Mouse (Mus musculus) ovary, postnatal 10 days (tissue): Measurements from ENCODE around the gene 4430402I18Rik.
"Not testable (repeated sequence)": the region's sequence is repeated elsewhere in the genome, so short reads cannot be mapped to it uniquely, and the experiment has no call there.

ENCODE experiments used
- DNase-seq: peaks from one replicate; pipeline ENCODE4 v3.0.0; 2022; ENCODE audit warnings: low spot score

4430402I18Rik gene

DNA sequence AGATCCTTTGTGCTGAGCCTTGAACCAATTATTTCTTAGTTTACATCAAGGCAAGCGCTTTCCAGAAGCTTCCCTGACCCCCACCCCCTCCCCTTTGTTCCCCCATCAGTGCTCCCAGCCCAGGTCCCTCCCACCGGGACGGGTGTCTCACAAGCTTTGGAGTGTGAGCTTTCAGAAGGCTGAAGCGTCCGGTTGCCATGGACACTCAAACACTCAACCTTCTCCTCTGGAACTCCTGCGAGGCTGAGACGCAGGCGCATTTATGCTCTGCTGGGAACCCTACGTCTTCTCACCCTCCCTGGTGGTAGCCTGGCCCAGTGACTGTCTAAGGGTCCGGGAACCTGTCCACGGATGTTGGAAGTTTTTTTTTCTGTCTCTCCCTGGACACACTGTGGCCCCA, at the start of gene 4430402I18Rik:
TSS of gene 4430402I18Rik (minus strand) at position 149 of the 400 bp plus-strand sequence.
- no peak for DNase-seq

- no peak for DNase-seq
Measured at GRCm38 (mm10) chr19:29016786-29017185, 49.2 kb upstream of the 4430402I18Rik start.

DNA sequence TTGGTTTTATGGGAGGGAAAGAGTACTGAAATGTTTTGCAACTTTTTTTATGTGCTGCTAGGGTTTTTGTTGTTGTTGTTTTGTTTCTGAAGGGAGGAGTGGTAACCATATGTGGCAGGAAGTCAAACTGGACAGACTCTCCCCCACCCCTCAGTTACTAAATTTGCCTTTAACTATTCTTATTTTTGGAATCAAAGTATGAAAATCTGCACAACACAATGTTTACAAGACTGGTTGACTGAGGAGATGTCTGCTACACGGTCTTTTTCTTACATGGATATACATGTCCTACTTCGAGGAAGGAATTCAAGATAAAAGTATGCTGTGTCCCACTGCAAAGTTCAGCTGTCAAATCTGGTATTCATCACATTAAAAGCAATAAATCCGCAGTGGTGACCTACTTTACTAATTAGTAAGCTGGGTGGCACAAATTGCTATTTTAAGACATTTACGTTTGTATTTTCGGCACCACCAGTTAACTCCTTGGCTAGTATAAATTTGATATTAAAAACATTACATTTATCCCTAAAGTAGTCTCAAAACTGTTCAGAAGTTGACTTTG, 48.7 kb upstream of the 4430402I18Rik start:
- no peak for DNase-seq

DNA sequence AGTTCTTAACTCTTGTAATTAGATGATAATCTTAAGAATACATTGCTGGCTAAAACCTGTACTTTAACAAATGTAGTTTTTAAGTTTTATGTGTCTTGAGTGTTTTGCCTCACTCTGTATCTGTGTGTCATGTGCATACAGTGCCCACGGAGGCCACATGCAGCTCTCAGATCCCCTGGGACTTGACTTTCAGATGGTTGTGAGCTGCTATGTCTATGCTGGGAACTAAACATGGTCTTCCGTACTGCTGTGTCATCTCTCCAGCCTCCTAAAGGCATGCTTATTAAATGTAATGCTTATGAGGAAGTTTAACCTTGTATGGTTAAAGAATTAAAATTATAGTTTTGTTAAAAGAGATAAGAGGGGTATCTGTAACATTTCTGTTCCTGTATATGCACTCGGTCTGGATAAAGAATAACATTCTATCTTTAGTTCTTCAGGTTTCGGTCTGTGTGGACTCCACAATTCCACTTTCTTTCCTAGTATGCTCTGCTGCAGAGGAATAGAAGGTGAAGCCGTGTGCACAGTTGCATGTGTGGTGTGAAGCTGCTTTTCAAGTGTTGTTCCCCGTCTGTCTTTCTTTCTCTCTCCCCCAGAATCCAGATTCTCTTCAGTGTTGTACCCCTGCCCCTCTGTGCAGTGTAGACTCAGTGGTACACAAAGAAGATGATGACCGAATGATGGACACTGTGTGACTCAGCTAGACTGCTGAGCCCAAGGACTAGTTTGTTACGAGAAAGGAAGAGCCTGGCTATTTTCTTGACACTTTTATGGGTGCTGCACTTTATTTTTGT, 48.0 kb upstream of the 4430402I18Rik start:
- DNase-seq = no peak

GRCm38 (mm10) chr19:29014466-29015055, 47.0 kb upstream of the 4430402I18Rik start:
- no peak for DNase-seq

GRCm38 (mm10) chr19:29011355-29011990, 43.9 kb upstream of the 4430402I18Rik start:
- DNase-seq = no peak

GRCm38 (mm10) chr19:29009046-29009445, 41.4 kb upstream of the 4430402I18Rik start:
- DNase-seq = no peak

GRCm38 (mm10) chr19:29008069-29008706, 40.6 kb upstream of the 4430402I18Rik start:
- DNase-seq = no peak

DNA sequence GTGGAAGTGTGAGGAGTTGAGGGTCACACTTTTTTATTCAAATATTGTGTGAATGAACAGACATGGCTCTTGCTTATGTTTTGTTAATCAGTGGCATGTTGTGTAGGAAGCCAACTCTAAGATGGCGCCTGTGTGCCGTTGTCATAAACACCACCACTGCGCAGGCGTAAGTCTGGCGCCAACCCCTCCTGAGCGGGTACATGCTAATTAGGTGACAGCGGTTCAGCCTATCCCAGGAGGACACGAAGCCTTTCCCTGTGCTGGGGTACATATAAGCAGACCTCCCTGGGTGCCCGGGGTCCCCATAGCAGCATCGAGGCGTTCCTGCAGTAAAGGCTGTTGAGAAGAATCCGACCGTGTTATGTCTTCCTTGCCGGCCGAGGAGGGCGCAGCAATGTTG, 32.7 kb upstream of the 4430402I18Rik start:
- DNase-seq = not testable (repeated sequence)

DNA sequence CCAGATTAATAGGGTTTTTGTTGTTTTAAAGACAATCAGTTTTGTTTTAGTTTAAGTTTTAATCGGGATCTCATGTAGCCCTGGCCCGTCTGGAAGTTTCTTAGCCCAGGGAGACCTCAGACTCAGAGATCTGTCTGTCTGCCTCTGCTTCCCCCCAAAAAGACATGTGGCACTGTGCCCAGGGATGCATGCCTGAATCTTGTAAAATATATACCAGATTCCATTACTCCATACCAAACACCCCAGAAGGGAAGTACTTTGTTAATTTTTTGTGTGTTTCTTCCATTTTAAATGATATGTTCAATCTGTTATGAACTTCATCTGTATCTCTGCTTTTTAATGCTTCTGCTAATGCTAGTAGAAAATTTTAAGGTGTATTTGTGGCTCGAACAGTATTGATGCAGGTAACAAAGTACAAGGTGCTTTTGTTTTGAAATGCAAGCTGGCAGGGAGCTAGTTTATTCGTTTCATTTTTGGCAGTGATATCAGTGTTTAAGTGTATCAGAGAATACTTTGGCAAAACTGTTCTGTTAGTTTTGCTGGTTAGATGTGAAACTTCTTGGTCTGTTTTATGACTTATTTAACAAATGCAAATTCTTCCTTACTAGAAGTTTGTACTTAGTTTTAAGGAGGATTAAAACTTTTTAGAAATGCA, 30.5 kb upstream of the 4430402I18Rik start:
- DNase-seq = no peak

DNA sequence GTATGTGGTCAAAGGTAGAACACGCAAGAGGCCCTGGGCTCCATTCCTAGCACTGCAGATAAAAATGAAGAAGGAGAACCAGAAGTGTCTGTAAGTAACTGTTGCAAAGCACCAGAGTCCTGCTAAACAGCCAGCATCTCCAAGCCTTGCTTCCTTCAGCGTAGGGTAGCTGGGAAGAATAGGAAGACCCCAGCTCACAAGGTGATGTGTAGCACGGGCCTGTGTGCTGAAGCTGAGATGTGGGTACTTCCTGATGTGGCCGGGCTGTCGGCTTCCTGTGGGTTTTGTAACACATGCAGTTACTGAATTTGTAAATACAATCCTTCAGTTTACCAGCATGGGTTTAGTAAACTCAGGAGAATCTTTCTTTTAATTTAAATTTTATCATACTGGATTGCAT, 27.8 kb upstream of the 4430402I18Rik start:
- DNase-seq = no peak

- no peak for DNase-seq
Measured at GRCm38 (mm10) chr19:28994870-28995269, 27.3 kb upstream of the 4430402I18Rik start.

GRCm38 (mm10) chr19:28991391-28991790, 23.8 kb upstream of the 4430402I18Rik start:
- no peak for DNase-seq

GRCm38 (mm10) chr19:28990590-28991221, 23.1 kb upstream of the 4430402I18Rik start:
- no peak for DNase-seq

- peak; percentile 94 for DNase-seq
Measured at GRCm38 (mm10) chr19:28990194-28990589, 22.6 kb upstream of the 4430402I18Rik start, which contains the start of gene Cdc37l1. Gene Cdc37l1 (plus strand): TSS chr19:28990352.

DNA sequence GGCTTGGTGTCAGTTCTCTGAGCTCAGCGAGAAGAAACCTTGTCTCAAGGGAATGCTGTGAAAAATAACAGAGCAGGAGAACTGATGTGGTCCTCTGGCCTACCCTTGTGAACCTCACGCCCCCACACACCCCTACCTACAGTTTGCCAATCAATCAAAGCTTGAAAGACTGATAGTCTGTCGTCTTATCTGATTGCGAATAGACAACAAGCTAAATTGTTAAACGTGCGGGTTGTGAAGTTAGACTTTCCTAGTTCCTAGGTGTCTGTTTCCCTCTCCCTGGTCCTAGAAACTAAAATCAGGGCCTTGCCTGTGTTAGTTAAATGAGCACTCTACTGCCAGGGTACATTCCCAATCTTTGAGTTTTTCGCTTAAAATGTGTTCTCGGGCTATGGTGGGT, 21.9 kb upstream of the 4430402I18Rik start:
- no peak for DNase-seq

GRCm38 (mm10) chr19:28982617-28983016, 15.0 kb upstream of the 4430402I18Rik start:
- no peak for DNase-seq

- peak; percentile 45 for DNase-seq
Measured at GRCm38 (mm10) chr19:28974862-28975611, 7.4 kb upstream of the 4430402I18Rik start.

GRCm38 (mm10) chr19:28970251-28970650, 2.7 kb upstream of the 4430402I18Rik start:
- DNase-seq = no peak

GRCm38 (mm10) chr19:28969231-28969630, 1.6 kb upstream of the 4430402I18Rik start:
- DNase-seq = no peak
